Mouse (Mus musculus) forebrain, embryonic 15.5 days (tissue): Measurements from ENCODE around the gene Syt15. TPM values are rescaled to one million over a fixed set of nuclear protein-coding genes. Genes with fewer than 3 reads are reported as not detected.

Experiments used
- ATAC-seq: fragments of 200-750 bp; cut with Nextera tagmentation; replicated peaks from 2 replicates; pipeline ENCODE4 v1.8.0; 2017; ENCODE audit warnings: mild to moderate bottlenecking, moderate TSS enrichment, moderate library complexity
- H3K27ac ChIP-seq: fragments of 300-500 bp; sonication (generic); replicated peaks from 2 replicates; pipeline ENCODE4 v1.5.1; 2015; ENCODE audit warnings: mild to moderate bottlenecking, inconsistent platforms
- H3K27me3 ChIP-seq: fragments of 300-500 bp; sonication (generic); 2 replicates; pipeline ENCODE4 v1.6.1; 2015; ENCODE audit warnings: inconsistent platforms
- H3K36me3 ChIP-seq: fragments of 300-500 bp; sonication (generic); 2 replicates; pipeline ENCODE4 v1.6.1; 2015; ENCODE audit warnings: mild to moderate bottlenecking, inconsistent platforms
- H3K4me1 ChIP-seq: fragments of 300-500 bp; sonication (generic); 2 replicates; pipeline ENCODE4 v1.6.1; 2015; ENCODE audit warnings: inconsistent platforms
- H3K4me2 ChIP-seq: fragments of 300-500 bp; sonication (generic); replicated peaks from 2 replicates; pipeline ENCODE4 v1.6.1; 2015; ENCODE audit warnings: mild to moderate bottlenecking, inconsistent platforms
- H3K4me3 ChIP-seq: fragments of 300-500 bp; sonication (generic); 2 replicates; pipeline ENCODE4 v1.5.1; 2015; ENCODE audit warnings: mild to moderate bottlenecking, inconsistent platforms
- H3K9ac ChIP-seq: fragments of 300-500 bp; sonication (generic); replicated peaks from 2 replicates; pipeline ENCODE4 v1.6.1; 2015; ENCODE audit warnings: mild to moderate bottlenecking, inconsistent platforms
- H3K9me3 ChIP-seq: fragments of 300-500 bp; sonication (generic); 2 replicates; pipeline ENCODE4 v1.6.1; 2016; ENCODE audit warnings: inconsistent platforms
- WGBS: fragments of 180-500 bp; shearing (Covaris S2); methylation state at CpG from one replicate; pipeline ENCODE4 v1.1.7; 2015; ENCODE audit warnings: mixed read lengths; 5-methylcytosine and 5-hydroxymethylcytosine counted together
- polyA plus RNA-seq: library from polyadenylated mRNA; unstranded; fragments of >200 nt; fragmentation: Nextera tagmentation; extraction: Ambion mirVana; gene quantifications from 2 replicates; pipeline ENCODE4 v1.2.1, GENCODE M21; 2015

The Syt15 gene
- polyA plus RNA-seq, 1 experiment from 2014 or later: 0.65 TPM

- no peak overlapping the region for H3K4me3 ChIP-seq
- H3K4me2 ChIP-seq: no peak overlapping the region
- no peaks in the 10 kb centered on the region for H3K36me3 ChIP-seq
- H3K4me1 ChIP-seq: no peaks in the 10 kb centered on the region
- no peaks in the 10 kb centered on the region for H3K9me3 ChIP-seq
- no peaks in the 10 kb centered on the region for H3K27me3 ChIP-seq
- no peak for ATAC-seq
- H3K9ac ChIP-seq: no peak overlapping the region
- 91% methylated on average over 4 of the region's 4 CpGs for WGBS
- H3K27ac ChIP-seq: no peak overlapping the region
These were observed 55.8 kb downstream of the Syt15 start for GRCm38 (mm10) chr14:34275225-34275624.

GRCm38 (mm10) chr14:34279726-34280125 is 60.3 kb downstream of the Syt15 start:
- H3K27ac ChIP-seq: no peak overlapping the region
- WGBS: 79% methylated on average over 4 of the region's 4 CpGs
- no peak overlapping the region for H3K4me2 ChIP-seq
- H3K9ac ChIP-seq: no peak overlapping the region
- H3K4me1 ChIP-seq: no peaks in the 10 kb centered on the region
- H3K27me3 ChIP-seq: no peaks in the 10 kb centered on the region
- ATAC-seq: no peak
- H3K36me3 ChIP-seq: no peaks in the 10 kb centered on the region
- H3K9me3 ChIP-seq: no peaks in the 10 kb centered on the region
- H3K4me3 ChIP-seq: no peak overlapping the region

Other genes starting within 250 kb of the Syt15 start
- 0.13 and 0.19 TPM in 2 replicates for gene Zfp488, start 240.8 kb upstream of the Syt15 start, polyA plus RNA-seq
- not detected in 2 replicates for gene Gm30083, start 204.4 kb upstream of the Syt15 start, polyA plus RNA-seq
- gene Gm5460, start 202.8 kb upstream of the Syt15 start, polyA plus RNA-seq: not detected in 2 replicates
- gene Antxrl, start 166.9 kb upstream of the Syt15 start, polyA plus RNA-seq: not detected in 2 replicates
- gene Anxa8, start 133.6 kb upstream of the Syt15 start, polyA plus RNA-seq: not detected in 2 replicates
- not detected in 2 replicates for gene A630023A22Rik, start 116.8 kb upstream of the Syt15 start, polyA plus RNA-seq
- 0.04 and 0.05 TPM in 2 replicates for gene Npy4r, start 67.1 kb upstream of the Syt15 start, polyA plus RNA-seq
- 3.8 and 3.9 TPM in 2 replicates for gene Gprin2, start 17.9 kb upstream of the Syt15 start, polyA plus RNA-seq
- 7.6 and 8.0 TPM in 2 replicates for gene Shld2, start 90.9 kb downstream of the Syt15 start, polyA plus RNA-seq
- 93.2 and 100 TPM in 2 replicates for gene Glud1, start 91.1 kb downstream of the Syt15 start, polyA plus RNA-seq
- not detected in 2 replicates for gene Fam25c, start 135.8 kb downstream of the Syt15 start, polyA plus RNA-seq
- 1.9 and 2.9 TPM in 2 replicates for gene Sncg, start 155.2 kb downstream of the Syt15 start, polyA plus RNA-seq
- gene Mmrn2, start 155.9 kb downstream of the Syt15 start, polyA plus RNA-seq: 4.2 and 4.3 TPM in 2 replicates